ENCODE assay signal across 24 mouse cellular contexts in genomic region chr12:73471966-73472365, GRCm38 (mm10).
DNase-seq lines count a peak whose midpoint lies in the region; ATAC-seq and TF ChIP-seq lines count a peak whose summit lies in the region.
"Had no signal": no experiment of that assay in that cellular context is flagged by ENCODE, and none has a peak within 500 bp of the region (broad histone marks: within the 10 kb centered on the region; RNA-seq: fewer than 3 reads in every experiment).

No protein-coding gene starts in this region.

- H3K79me2 ChIP-seq in heart, adult 2 months (replicated peaks; ENCODE audit: control insufficient read depth, insufficient read depth, low read length) = no peaks in the 10 kb centered on the region

- H3K36me3 ChIP-seq in kidney, postnatal 0 days (ENCODE audit: insufficient read depth, low read length) = no peaks in the 10 kb centered on the region
- no peaks in the 10 kb centered on the region for H3K36me3 ChIP-seq in embryonic facial prominence, embryonic 15.5 days
- no peaks in the 10 kb centered on the region for H3K36me3 ChIP-seq in limb, embryonic 15.5 days
- no peaks in the 10 kb centered on the region for H3K36me3 ChIP-seq in heart, adult 2 months (ENCODE audit: control insufficient read depth, insufficient read depth, low read length)
- H3K36me3 ChIP-seq: forebrain, embryonic 10.5 days; hindbrain, embryonic 10.5 days; midbrain, embryonic 10.5 days had no signal

- TF ChIP-seq EP300 in heart, adult 2 months (IDR thresholded peaks at IDR 0.05; ENCODE audit: insufficient read depth, low read depth, low read length) = no peak

- 49% methylated on average over 9 of the region's 9 CpGs for WGBS in kidney, postnatal 0 days
- WGBS in embryonic facial prominence, embryonic 15.5 days = 47% methylated on average over 9 of the region's 9 CpGs
- WGBS in limb, embryonic 15.5 days = 48% methylated on average over 9 of the region's 9 CpGs
- 72% methylated on average over 9 of the region's 9 CpGs for WGBS in heart, adult 2 months

- peak overlapping the region; percentile 53 for H3K4me3 ChIP-seq in gastrocnemius, adult 2 months
- H3K4me3 ChIP-seq in kidney, postnatal 0 days (replicated peaks; ENCODE audit: low read depth, low read length) = 0 out of 2 replicates have a peak overlapping the region, but pooled peaks have one; percentile 11
- H3K4me3 ChIP-seq in embryonic facial prominence, embryonic 15.5 days (replicated peaks) = no peak overlapping the region
- H3K4me3 ChIP-seq in limb, embryonic 15.5 days = 0 out of 2 replicates have a peak overlapping the region, but pooled peaks have one; percentile 3
- H3K4me3 ChIP-seq in heart, adult 2 months = no peak overlapping the region
- H3K4me3 ChIP-seq: forebrain, embryonic 10.5 days; hindbrain, embryonic 10.5 days; left cerebral cortex, adult 2 months; midbrain, embryonic 10.5 days had no signal

- peak overlapping the region; percentile 43 for H3K4me2 ChIP-seq in kidney, postnatal 0 days (ENCODE audit: low read length)
- H3K4me2 ChIP-seq in embryonic facial prominence, embryonic 15.5 days (replicated peaks) = peak overlapping the region; percentile 28
- peak overlapping the region; percentile 23; the same call in 1 of the 2 replicates for H3K4me2 ChIP-seq in limb, embryonic 15.5 days
- H3K4me2 ChIP-seq: heart, embryonic 11.5 days had no signal

- no peak for ATAC-seq in kidney, postnatal 0 days (replicated peaks; ENCODE audit: low FRiP score, low read depth)
- no peak for ATAC-seq in embryonic facial prominence, embryonic 15.5 days (ENCODE audit: insufficient number of reproducible peaks, low FRiP score, low TSS enrichment, low read depth)
- no peak for ATAC-seq in limb, embryonic 15.5 days (ENCODE audit: insufficient number of reproducible peaks, low FRiP score, low TSS enrichment, low read depth)
- ATAC-seq: forebrain, postnatal 0 days; lung, postnatal 0 days; midbrain, embryonic 16.5 days had no signal

- intact Hi-C loops in gastrocnemius, adult 2 months (cut with DNase I) = no loop called here
- intact Hi-C loops in gastrocnemius, postnatal 36 days (cut with DNase I) = no loop called here
- intact Hi-C loops in heart, adult 2 months (cut with DNase I) = no loop called here

- H3K27me3 ChIP-seq in kidney, postnatal 0 days (ENCODE audit: insufficient read depth, low read length) = no peaks in the 10 kb centered on the region
- H3K27me3 ChIP-seq in embryonic facial prominence, embryonic 15.5 days = no peaks in the 10 kb centered on the region; the same call in 1 of the 2 replicates
- H3K27me3 ChIP-seq in limb, embryonic 15.5 days = no peaks in the 10 kb centered on the region
- no peaks in the 10 kb centered on the region for H3K27me3 ChIP-seq in heart, adult 2 months (ENCODE audit: control insufficient read depth, insufficient read depth, low read length)

- peaks cover 7% of the 10 kb centered on the region; the same call in 1 of the 2 replicates for H3K4me1 ChIP-seq in kidney, postnatal 0 days (replicated peaks; ENCODE audit: insufficient read depth, low read length)
- peaks cover 19% of the 10 kb centered on the region for H3K4me1 ChIP-seq in embryonic facial prominence, embryonic 15.5 days
- H3K4me1 ChIP-seq in limb, embryonic 15.5 days = peaks cover 9% of the 10 kb centered on the region
- H3K4me1 ChIP-seq in heart, adult 2 months (ENCODE audit: control insufficient read depth, insufficient read depth, low read length) = no peaks in the 10 kb centered on the region

- H3K9ac ChIP-seq in kidney, postnatal 0 days (ENCODE audit: low read depth, low read length) = peak overlapping the region; percentile 10; the same call in 1 of the 2 replicates
- no peak overlapping the region for H3K9ac ChIP-seq in embryonic facial prominence, embryonic 15.5 days
- no peak overlapping the region for H3K9ac ChIP-seq in limb, embryonic 15.5 days
- no peak overlapping the region for H3K9ac ChIP-seq in heart, adult 2 months (ENCODE audit: low read depth, low read length)
- H3K9ac ChIP-seq: forebrain, postnatal 0 days; liver, embryonic 14.5 days had no signal

- no peaks in the 10 kb centered on the region for H3K9me3 ChIP-seq in kidney, postnatal 0 days (replicated peaks; ENCODE audit: low read length)
- H3K9me3 ChIP-seq in embryonic facial prominence, embryonic 15.5 days (replicated peaks) = no peaks in the 10 kb centered on the region
- H3K9me3 ChIP-seq in limb, embryonic 15.5 days = no peaks in the 10 kb centered on the region
- H3K9me3 ChIP-seq: forebrain, embryonic 10.5 days; hindbrain, embryonic 10.5 days; midbrain, embryonic 10.5 days had no signal

- peak overlapping the region; percentile 63 for H3K27ac ChIP-seq in gastrocnemius, adult 2 months
- H3K27ac ChIP-seq in kidney, postnatal 0 days = no peak overlapping the region
- peak overlapping the region; percentile 53 for H3K27ac ChIP-seq in embryonic facial prominence, embryonic 15.5 days (replicated peaks)
- peak overlapping the region; percentile 51; the same call in 1 of the 2 replicates for H3K27ac ChIP-seq in limb, embryonic 15.5 days
- no peak overlapping the region for H3K27ac ChIP-seq in heart, adult 2 months
- H3K27ac ChIP-seq: forebrain, embryonic 10.5 days; hindbrain, embryonic 10.5 days; left cerebral cortex, adult 2 months; liver, embryonic 14.5 days; midbrain, embryonic 10.5 days had no signal

- TF ChIP-seq POLR2A in heart, adult 2 months (IDR thresholded peaks at IDR 0.05; ENCODE audit: insufficient read depth, low read depth, low read length) = no peak

- TF ChIP-seq CTCF in gastrocnemius, adult 2 months (IDR thresholded peaks at IDR 0.05) = no peak
- TF ChIP-seq CTCF in kidney, postnatal 0 days (IDR thresholded peaks at IDR 0.05; ENCODE audit: low read depth) = no peak
- no peak for TF ChIP-seq CTCF in heart, adult 2 months (IDR thresholded peaks at IDR 0.05)

- no peak for DNase-seq in gastrocnemius, adult 2 months
- DNase-seq in gastrocnemius, postnatal 36 days = no peak
- no peak for DNase-seq in kidney, postnatal 0 days (ENCODE audit: low spot score)
- DNase-seq in kidney, postnatal 14 days = no peak
- no peak for DNase-seq in layer of hippocampus, adult 9-10 months (ENCODE audit: low spot score)
- DNase-seq in heart, adult 2 months = no peak
- DNase-seq: cerebellum, adult 11-12 months; cerebellum, postnatal 10 days; forebrain, postnatal 0 days; gastrocnemius, postnatal 25 days; heart, postnatal 10 days; kidney, adult 11 months; left cerebral cortex, postnatal 4 days; thymus, postnatal 25 days had no signal

Comparison
In these comparisons a context has a peak if more than half of its experiments do, and no peak if none do; other contexts are left out.
1. H3K27ac ChIP-seq: peak in gastrocnemius, adult 2 months (single experiment), embryonic facial prominence, embryonic 15.5 days (single experiment) and limb, embryonic 15.5 days (single experiment); none in kidney, postnatal 0 days (single experiment) and heart, adult 2 months (single experiment).
2. H3K4me3 ChIP-seq: peak in gastrocnemius, adult 2 months (single experiment), kidney, postnatal 0 days (single experiment) and limb, embryonic 15.5 days (single experiment); none in embryonic facial prominence, embryonic 15.5 days (single experiment) and heart, adult 2 months (single experiment).
3. Peak in every context shown above with its lines, with median percentiles within 50 percentile points of each other: H3K4me2 ChIP-seq.